Mouse (Mus musculus) G1E (cell line): ENCODE results near the gene Ppa1.

Source experiments
- CTCF ChIP-seq: IDR thresholded peaks from 2 replicates; pipeline ENCODE4 v1.5.1; 2012; ENCODE audit warnings: low read depth, low read length, inconsistent platforms, mixed read lengths
- GATA1 ChIP-seq: IDR thresholded peaks from 2 replicates; pipeline ENCODE4 v1.6.1; 2012; ENCODE audit warnings: borderline replicate concordance, low read length, inconsistent platforms, mixed read lengths
- GATA2 ChIP-seq: IDR thresholded peaks from 2 replicates; pipeline ENCODE4 v1.6.1; 2012; ENCODE audit warnings: low read depth, low read length, inconsistent platforms, borderline replicate concordance
- POLR2AphosphoS5 ChIP-seq: IDR thresholded peaks from 2 replicates; pipeline ENCODE4 v1.6.1; 2012; ENCODE audit warnings: low read depth, low read length, inconsistent platforms; ENCODE audit not compliant: insufficient replicate concordance
- TAL1 ChIP-seq: conservative IDR thresholded peaks from 2 replicates; pipeline ENCODE4 v1.6.1; 2012; ENCODE audit warnings: low read depth, low read length, inconsistent platforms, mixed read lengths

GRCm38 (mm10) chr10:61654105-61654504 lies 5.8 kb downstream of the Ppa1 start:
- TF ChIP-seq CTCF (no peak), TAL1 (no peak), GATA1 (no peak), GATA2 (no peak), POLR2AphosphoS5 (no peak)
